Mouse (Mus musculus): ENCODE measurements around the gene Sh3yl1. TPM values are rescaled to one million over a fixed set of nuclear protein-coding genes. Genes with fewer than 3 reads are reported as not detected.

Sh3yl1 gene
- polyA plus RNA-seq, 1 experiment from 2014 or later: 21.8 TPM

DNA sequence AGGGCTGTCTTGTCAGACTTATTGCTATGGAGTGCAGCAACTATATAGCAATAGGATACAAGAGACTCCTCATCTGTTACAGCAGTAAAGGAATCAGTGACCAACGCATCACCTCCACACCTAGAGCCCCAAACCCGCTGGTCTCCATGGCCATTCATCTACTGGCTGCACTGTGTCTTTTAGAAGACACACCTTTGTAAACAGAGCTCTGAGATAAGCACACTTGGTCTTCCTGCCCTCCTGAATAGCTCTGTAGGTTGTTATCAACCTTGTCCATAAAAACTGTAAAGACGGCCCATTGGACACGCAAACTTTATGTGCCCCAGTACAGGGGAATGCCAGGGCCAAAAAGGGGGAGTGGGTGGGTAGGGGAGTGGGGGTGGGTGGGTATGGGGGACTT lies 14.4 kb upstream of the Sh3yl1 start:
- Histone ChIP-seq H3K9me3 (no peaks in the 10 kb centered on the region), H3K36me3 (peaks cover 7% of the 10 kb centered on the region), H3K9ac (no peak overlapping the region), H3K27me3 (no peaks in the 10 kb centered on the region), H3K4me3 (no peak overlapping the region), H3K27ac (no peak overlapping the region), H3K4me1 (no peaks in the 10 kb centered on the region), H3K4me2 (replicated peaks) (no peak overlapping the region)
- WGBS: 94% methylated on average over 4 of the region's 4 CpGs
- ATAC-seq (ENCODE audit: insufficient number of reproducible peaks, insufficient read depth, low FRiP score, low TSS enrichment): no peak

DNA sequence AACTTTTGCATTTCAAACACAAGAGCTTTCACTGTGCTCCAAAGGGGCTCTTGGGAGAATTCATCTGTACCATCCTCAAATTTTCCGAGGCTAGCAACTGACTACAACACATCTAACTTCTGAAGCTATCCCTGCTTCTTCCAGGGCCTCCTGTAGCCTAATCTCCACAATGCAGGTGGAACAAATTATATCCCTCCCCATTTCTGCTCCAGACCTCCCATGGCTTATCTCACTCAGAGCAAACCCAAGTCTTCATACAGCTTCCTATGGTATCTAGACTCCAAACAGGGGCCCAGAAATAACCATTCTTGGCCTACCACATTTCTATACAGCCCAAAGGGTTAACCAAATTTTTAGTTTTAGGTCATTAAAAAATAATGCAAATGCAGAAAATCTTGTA lies 2.8 kb upstream of the Sh3yl1 start:
- Histone ChIP-seq H3K9me3 (no peaks in the 10 kb centered on the region), H3K4me2 (replicated peaks) (no peak overlapping the region), H3K4me3 (no peak overlapping the region), H3K27ac (no peak overlapping the region), H3K9ac (no peak overlapping the region), H3K27me3 (no peaks in the 10 kb centered on the region), H3K4me1 (peaks cover 18% of the 10 kb centered on the region), H3K36me3 (peaks cover 7% of the 10 kb centered on the region; the same call in 1 of the 2 replicates)
- no peak for ATAC-seq (ENCODE audit: insufficient number of reproducible peaks, insufficient read depth, low FRiP score, low TSS enrichment)
- 89% methylated on average over 1 of the region's 1 CpGs for WGBS

DNA sequence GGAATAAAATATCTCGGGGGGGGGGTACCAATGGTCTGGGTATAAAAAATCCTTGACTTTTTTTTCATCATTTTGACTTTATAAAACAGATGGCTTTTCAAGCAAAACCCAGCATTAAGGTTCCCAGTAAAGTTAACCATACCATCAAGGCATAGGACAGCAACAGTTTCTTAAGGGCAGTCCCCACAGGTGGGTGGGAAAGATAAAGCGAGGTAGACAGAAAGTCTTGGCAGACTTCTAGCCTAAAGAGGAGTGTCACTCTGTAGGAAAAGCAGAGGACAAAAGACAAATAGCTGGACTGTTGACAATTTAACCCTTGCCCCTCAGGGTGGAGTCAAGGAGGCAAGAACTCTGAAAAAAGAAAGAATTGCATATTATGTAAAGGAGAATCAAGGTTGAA lies 1.6 kb upstream of the Sh3yl1 start:
- no peaks in the 10 kb centered on the region for H3K9me3 ChIP-seq
- H3K9ac ChIP-seq: no peak overlapping the region
- no peak for ATAC-seq (ENCODE audit: insufficient number of reproducible peaks, insufficient read depth, low FRiP score, low TSS enrichment)
- peak overlapping the region; percentile 84; the same call in 1 of the 2 replicates for H3K4me2 ChIP-seq (replicated peaks)
- H3K36me3 ChIP-seq: no peaks in the 10 kb centered on the region
- H3K27me3 ChIP-seq: no peaks in the 10 kb centered on the region
- no peak overlapping the region for H3K27ac ChIP-seq
- peaks cover 18% of the 10 kb centered on the region for H3K4me1 ChIP-seq
- no peak overlapping the region for H3K4me3 ChIP-seq
- WGBS: 82% methylated on average over 2 of the region's 2 CpGs

DNA sequence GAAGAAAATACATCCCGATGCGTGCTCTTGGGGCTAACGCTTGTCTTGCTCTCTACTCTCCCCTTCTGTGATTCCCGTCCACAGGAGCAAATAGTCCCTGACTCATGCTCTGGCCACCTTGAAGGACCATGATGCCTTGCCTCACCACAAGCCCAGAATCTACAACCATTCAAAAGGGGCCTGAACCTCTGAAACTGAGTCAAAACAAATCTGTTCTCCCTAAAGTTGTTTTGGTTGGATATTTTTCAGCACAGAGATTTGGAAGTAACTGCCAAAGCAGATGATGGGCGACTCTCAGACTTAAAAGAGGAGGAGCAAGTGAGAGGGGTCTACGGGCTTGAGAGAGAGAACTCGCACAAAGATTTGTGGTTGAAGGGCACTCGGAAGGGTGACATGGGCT lies 608 bp upstream of the Sh3yl1 start:
- H3K36me3 ChIP-seq: no peaks in the 10 kb centered on the region
- H3K27me3 ChIP-seq: no peaks in the 10 kb centered on the region
- 19% methylated on average over 8 of the region's 8 CpGs for WGBS
- peak overlapping the region; percentile 84 for H3K4me2 ChIP-seq (replicated peaks)
- ATAC-seq (ENCODE audit: insufficient number of reproducible peaks, insufficient read depth, low FRiP score, low TSS enrichment): no peak
- H3K4me1 ChIP-seq: peaks cover 18% of the 10 kb centered on the region
- H3K9ac ChIP-seq: peak overlapping the region; percentile 79
- H3K27ac ChIP-seq: no peak overlapping the region
- H3K9me3 ChIP-seq: no peaks in the 10 kb centered on the region
- H3K4me3 ChIP-seq: peak overlapping the region; percentile 73

DNA sequence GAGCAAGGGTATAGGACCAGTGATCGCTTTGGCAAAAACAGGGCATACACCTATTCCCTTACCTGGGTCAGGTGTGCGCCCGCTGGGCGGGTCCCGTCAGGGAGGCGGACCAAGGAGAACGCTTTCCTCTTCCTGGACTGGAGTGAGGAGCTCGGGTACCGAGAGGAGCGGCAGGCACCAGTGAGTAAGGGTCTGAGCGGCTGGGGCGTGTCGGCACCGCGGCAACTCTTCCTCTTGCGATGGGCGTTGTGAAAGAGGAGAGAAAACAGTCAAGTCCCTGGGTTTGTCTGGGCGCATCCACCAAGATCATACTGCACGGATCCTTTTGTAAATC lies 547 bp downstream of the Sh3yl1 start:
- Histone ChIP-seq H3K27ac (no peak overlapping the region), H3K27me3 (no peaks in the 10 kb centered on the region), H3K4me3 (peak overlapping the region; percentile 73), H3K9me3 (no peaks in the 10 kb centered on the region), H3K9ac (peak overlapping the region; percentile 79), H3K4me2 (replicated peaks) (peak overlapping the region; percentile 84), H3K4me1 (peaks cover 18% of the 10 kb centered on the region), H3K36me3 (no peaks in the 10 kb centered on the region)
- under 1% methylated on average over 18 of the region's 19 CpGs for WGBS
- peak; percentile 87 for ATAC-seq (ENCODE audit: insufficient number of reproducible peaks, insufficient read depth, low FRiP score, low TSS enrichment)

DNA sequence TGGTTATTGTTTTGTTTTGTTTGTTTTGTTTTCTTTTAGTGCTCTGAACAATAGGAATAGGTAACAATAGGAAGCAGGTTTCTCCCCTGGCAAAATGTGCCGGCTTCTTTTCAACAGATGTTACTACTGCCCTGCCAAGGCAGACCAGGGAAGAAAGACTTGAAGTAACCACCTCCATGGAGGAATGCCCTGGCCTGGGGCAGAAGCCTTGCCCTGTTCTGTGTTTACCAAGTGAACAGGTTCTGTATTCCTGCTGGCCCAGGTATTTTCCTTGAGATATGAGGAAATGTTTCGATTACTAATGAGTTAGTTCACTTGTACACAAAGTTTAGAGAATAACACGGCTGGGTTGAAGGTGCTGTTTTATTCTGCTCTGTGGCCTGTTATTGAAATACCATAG lies 1.4 kb downstream of the Sh3yl1 start:
- Histone ChIP-seq H3K27ac (no peak overlapping the region), H3K4me2 (replicated peaks) (peak overlapping the region; percentile 84), H3K9me3 (no peaks in the 10 kb centered on the region), H3K36me3 (no peaks in the 10 kb centered on the region), H3K9ac (peak overlapping the region; percentile 79; the same call in 1 of the 2 replicates), H3K27me3 (no peaks in the 10 kb centered on the region), H3K4me1 (peaks cover 18% of the 10 kb centered on the region), H3K4me3 (peak overlapping the region; percentile 73; the same call in 1 of the 2 replicates)
- 64% methylated on average over 3 of the region's 3 CpGs for WGBS
- ATAC-seq (ENCODE audit: insufficient number of reproducible peaks, insufficient read depth, low FRiP score, low TSS enrichment): no peak

DNA sequence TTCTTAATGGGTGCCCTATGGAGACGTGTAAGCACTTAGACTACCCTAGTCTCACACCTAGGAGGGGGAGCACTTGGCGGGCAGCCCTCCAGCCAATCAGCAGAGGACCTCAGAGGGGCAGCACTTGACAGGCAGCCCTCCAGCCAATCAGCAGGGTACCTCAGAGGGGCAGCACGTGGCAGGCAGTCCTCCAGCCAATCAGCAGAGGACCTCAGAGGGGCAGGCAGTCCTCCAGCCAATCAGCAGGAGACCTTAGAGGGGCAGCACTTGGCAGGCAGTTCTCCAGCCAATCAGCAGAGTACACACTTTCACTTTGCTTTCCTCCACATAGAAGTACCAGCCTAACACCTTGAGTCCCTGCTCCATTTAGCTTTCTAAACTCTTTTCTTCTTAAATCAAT lies 10.9 kb downstream of the Sh3yl1 start:
- no peak for ATAC-seq (ENCODE audit: insufficient number of reproducible peaks, insufficient read depth, low FRiP score, low TSS enrichment)
- no peaks in the 10 kb centered on the region for H3K9me3 ChIP-seq
- no peaks in the 10 kb centered on the region for H3K4me1 ChIP-seq
- H3K9ac ChIP-seq: no peak overlapping the region
- H3K27me3 ChIP-seq: no peaks in the 10 kb centered on the region
- no peak overlapping the region for H3K4me3 ChIP-seq
- WGBS: 79% methylated on average over 3 of the region's 3 CpGs
- H3K4me2 ChIP-seq (replicated peaks): no peak overlapping the region
- H3K36me3 ChIP-seq: no peaks in the 10 kb centered on the region
- H3K27ac ChIP-seq: no peak overlapping the region

DNA sequence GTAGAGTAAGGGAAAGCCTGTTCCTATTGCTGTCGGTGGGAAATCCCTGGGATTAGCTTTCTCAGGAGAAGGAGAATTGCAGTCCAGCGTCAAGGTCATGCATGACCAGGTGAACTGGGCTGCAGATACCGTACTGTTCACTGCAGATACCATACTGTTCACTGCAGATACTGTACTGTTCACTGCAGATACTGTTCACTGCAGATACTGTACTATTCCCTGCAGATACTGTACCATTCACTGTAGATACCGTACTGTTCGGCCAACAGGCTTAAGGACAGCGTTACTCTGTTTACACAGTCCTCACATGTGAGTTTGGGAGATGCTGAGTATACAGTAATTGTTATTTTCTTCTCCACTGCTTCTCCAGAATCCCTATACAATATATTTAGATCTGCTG lies 16.7 kb downstream of the Sh3yl1 start:
- Histone ChIP-seq H3K36me3 (no peaks in the 10 kb centered on the region), H3K27ac (no peak overlapping the region), H3K9me3 (no peaks in the 10 kb centered on the region), H3K4me3 (no peak overlapping the region), H3K9ac (no peak overlapping the region), H3K4me1 (no peaks in the 10 kb centered on the region), H3K27me3 (no peaks in the 10 kb centered on the region), H3K4me2 (replicated peaks) (no peak overlapping the region)
- 88% methylated on average over 6 of the region's 6 CpGs for WGBS
- no peak for ATAC-seq (ENCODE audit: insufficient number of reproducible peaks, insufficient read depth, low FRiP score, low TSS enrichment)

DNA sequence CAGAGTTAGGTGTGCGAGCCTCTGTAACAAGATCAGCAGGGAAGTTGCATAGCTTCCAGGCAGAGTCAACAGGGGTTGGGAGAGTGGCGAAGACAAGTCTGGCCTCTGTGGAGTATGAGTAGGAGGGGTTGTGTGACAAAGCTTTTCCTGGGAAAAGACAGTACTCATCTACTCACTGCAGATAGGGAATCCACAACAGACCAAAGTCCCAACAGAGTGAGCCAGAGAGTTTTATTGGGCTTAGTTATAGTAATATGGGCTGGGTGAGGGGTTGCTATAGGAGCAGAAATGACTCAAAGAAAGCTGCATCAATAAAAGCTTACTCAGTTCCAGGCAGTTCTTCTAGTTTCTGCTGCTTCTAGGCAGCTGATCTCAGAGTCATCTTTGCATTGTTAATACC lies 21.8 kb downstream of the Sh3yl1 start:
- H3K9ac ChIP-seq: no peak overlapping the region
- no peaks in the 10 kb centered on the region for H3K27me3 ChIP-seq
- ATAC-seq (ENCODE audit: insufficient number of reproducible peaks, insufficient read depth, low FRiP score, low TSS enrichment): no peak
- WGBS: 75% methylated on average over 2 of the region's 2 CpGs
- no peaks in the 10 kb centered on the region for H3K36me3 ChIP-seq
- H3K4me3 ChIP-seq: no peak overlapping the region
- H3K4me2 ChIP-seq (replicated peaks): no peak overlapping the region
- H3K27ac ChIP-seq: no peak overlapping the region
- no peaks in the 10 kb centered on the region for H3K4me1 ChIP-seq
- no peaks in the 10 kb centered on the region for H3K9me3 ChIP-seq

DNA sequence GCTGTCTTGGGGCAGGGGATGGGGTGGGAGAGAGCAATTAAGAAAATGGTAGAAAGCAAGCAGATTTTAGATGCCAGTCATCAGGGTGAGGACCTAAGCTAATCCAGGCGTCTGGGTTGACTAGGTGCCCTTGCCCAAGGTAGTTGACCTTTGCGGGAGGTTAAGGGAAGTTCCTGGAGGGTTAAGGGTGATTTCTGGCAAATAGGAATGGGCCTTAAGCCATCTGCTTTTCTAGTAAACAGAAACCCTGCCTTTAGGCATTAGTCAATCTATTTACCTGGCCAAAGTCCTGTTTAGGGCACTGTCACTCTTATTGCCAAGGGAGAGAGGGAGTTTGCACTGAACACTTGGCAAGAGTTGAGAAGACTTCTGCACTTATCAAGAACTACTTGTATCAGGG lies 25.4 kb downstream of the Sh3yl1 start:
- Histone ChIP-seq H3K36me3 (no peaks in the 10 kb centered on the region), H3K4me1 (no peaks in the 10 kb centered on the region), H3K27ac (no peak overlapping the region), H3K27me3 (no peaks in the 10 kb centered on the region), H3K4me2 (replicated peaks) (no peak overlapping the region), H3K9me3 (no peaks in the 10 kb centered on the region), H3K4me3 (no peak overlapping the region), H3K9ac (no peak overlapping the region)
- 57% methylated on average over 2 of the region's 2 CpGs for WGBS
- ATAC-seq (ENCODE audit: insufficient number of reproducible peaks, insufficient read depth, low FRiP score, low TSS enrichment): no peak

DNA sequence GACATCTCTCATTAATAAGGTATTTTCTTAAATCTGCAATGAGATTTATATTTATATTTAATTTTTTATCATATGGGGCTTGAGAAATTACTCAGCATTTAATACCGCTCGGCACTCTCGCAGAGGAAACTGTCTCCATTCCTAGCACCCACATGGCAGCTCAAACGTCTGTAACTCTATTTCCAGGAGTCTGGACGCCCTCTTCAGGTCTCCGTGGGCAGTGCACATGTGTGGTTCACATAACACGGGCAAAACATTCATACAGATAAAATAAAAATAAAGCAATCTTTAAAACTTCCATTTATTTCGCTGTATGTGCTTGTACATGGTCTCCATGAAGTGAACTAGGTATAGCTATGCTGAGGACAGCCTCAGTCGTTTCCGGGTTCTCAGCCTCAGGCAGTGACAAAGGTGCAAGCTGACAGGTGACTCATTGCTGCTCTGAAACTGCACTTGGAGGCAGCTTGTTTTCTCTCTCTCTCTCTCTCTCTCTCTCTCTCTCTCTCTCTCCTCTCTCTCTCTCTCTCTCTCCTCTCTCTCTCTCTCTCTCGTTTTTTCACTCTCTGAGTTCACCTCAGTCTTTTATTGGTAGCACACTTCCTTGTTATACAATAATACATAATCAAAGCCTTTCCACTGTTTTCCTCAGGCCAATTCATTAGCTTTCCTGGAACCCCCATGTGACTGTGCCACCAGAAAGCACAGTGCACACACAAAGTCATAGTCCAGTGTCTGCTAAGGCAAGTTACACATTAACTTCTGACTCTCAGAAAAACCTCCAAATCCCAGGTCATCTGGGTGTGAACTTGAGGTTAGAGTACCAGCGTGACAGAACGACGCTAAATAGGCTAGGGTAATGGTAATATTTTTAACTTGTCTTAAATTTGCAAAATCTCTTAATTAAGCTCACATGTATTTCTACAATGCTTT lies 31.9 kb downstream of the Sh3yl1 start:
- no peaks in the 10 kb centered on the region for H3K27me3 ChIP-seq
- H3K9ac ChIP-seq: no peak overlapping the region
- no peak for ATAC-seq (ENCODE audit: insufficient number of reproducible peaks, insufficient read depth, low FRiP score, low TSS enrichment)
- H3K4me3 ChIP-seq: no peak overlapping the region
- H3K4me2 ChIP-seq (replicated peaks): no peak overlapping the region
- no peaks in the 10 kb centered on the region for H3K9me3 ChIP-seq
- 83% methylated on average over 14 of the region's 14 CpGs for WGBS
- H3K4me1 ChIP-seq: no peaks in the 10 kb centered on the region
- 0 out of 2 replicates have a peak, but pooled peaks cover 13% of the 10 kb centered on the region for H3K36me3 ChIP-seq
- H3K27ac ChIP-seq: no peak overlapping the region

DNA sequence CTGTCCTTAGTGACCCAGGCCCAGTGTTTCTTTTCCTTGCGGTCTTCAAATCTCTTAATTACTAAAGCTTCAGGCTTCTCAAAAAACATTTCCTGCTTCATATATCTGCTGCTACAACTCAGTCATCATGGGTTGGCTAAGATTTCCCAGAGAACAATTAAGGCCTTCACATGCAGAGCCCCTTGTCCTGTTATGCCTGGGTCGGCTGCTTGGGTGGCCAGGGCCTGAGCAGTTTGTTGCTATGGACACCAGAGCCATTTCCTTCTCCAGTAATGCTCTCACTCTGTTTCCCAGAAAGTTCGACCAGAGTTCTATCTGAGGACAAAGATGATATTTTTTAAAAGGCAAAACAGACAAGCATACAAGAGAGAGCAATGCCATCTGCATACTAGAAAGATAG lies 32.7 kb downstream of the Sh3yl1 start:
- no peak overlapping the region for H3K27ac ChIP-seq
- no peak for ATAC-seq (ENCODE audit: insufficient number of reproducible peaks, insufficient read depth, low FRiP score, low TSS enrichment)
- H3K4me1 ChIP-seq: no peaks in the 10 kb centered on the region
- no peak overlapping the region for H3K9ac ChIP-seq
- H3K36me3 ChIP-seq: 0 out of 2 replicates have a peak, but pooled peaks cover 13% of the 10 kb centered on the region
- H3K4me2 ChIP-seq (replicated peaks): no peak overlapping the region
- WGBS: 44% methylated on average over 3 of the region's 3 CpGs
- no peaks in the 10 kb centered on the region for H3K27me3 ChIP-seq
- no peak overlapping the region for H3K4me3 ChIP-seq
- H3K9me3 ChIP-seq: no peaks in the 10 kb centered on the region
